In the genomic region with DNA sequence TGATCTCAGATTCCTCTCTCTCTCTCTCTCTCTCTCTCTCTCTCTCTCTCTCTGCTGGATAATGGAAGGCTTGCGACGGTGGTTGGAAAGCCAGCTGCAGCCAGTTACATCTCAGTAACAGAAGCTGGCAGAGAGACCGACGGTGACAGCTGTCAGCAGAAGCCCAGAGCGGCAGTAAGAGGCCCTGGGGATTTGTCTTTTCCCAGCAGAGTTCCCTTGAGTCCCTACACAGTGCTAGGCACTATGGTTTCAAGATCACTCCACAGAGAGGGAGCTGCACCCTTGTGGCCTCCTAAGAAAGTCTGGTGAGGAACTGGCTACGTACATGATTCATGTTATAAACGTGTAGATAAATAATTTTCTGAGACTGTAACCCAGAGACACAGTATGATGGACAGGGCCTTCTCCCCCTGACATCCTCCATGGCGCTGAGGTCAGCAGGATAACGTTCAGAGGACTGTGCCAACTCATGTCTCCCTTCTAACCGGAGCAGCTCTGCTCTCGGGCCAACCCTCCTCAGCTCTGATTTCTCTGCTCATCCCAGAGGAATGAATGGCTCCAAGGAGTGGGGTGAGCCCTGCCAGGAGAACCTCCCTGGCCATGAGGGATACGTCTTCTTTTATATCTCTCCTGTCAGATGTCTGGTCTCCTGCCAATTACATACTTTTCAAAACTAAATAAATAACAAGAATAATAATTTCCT, we compare ENCODE assay signal across 10 mouse cellular contexts.
DNase-seq lines count a peak whose midpoint lies in the region; ATAC-seq and TF ChIP-seq lines count a peak whose summit lies in the region.
"Had no signal": no experiment of that assay in that cellular context is flagged by ENCODE, and none has a peak within 500 bp of the region (broad histone marks: within the 10 kb centered on the region; RNA-seq: fewer than 3 reads in every experiment).

No protein-coding gene starts in this region.

- no peaks in the 10 kb centered on the region for H3K36me3 ChIP-seq in intestine, embryonic 14.5 days (ENCODE audit: control insufficient read depth, insufficient read depth, low read length)
- no peaks in the 10 kb centered on the region for H3K36me3 ChIP-seq in intestine, postnatal 0 days (ENCODE audit: control insufficient read depth, insufficient read depth)
- no peaks in the 10 kb centered on the region for H3K36me3 ChIP-seq in embryonic facial prominence, embryonic 14.5 days (ENCODE audit: control insufficient read depth, insufficient read depth, low read length)
- H3K36me3 ChIP-seq in heart, embryonic 15.5 days: no peaks in the 10 kb centered on the region

- TF ChIP-seq CTCF in intestine, postnatal 0 days (IDR thresholded peaks at IDR 0.05; ENCODE audit: low read depth): no peak

- ATAC-seq in intestine, embryonic 14.5 days (replicated peaks; ENCODE audit: low FRiP score, low TSS enrichment, low read depth): peak; percentile 82
- no peak for ATAC-seq in intestine, postnatal 0 days
- ATAC-seq in embryonic facial prominence, embryonic 14.5 days (ENCODE audit: low read depth): peak; percentile 50
- ATAC-seq in heart, embryonic 15.5 days (replicated peaks; ENCODE audit: insufficient number of reproducible peaks, insufficient read depth, low FRiP score, low read depth): peak; percentile 75

- H3K27me3 ChIP-seq in intestine, embryonic 14.5 days (replicated peaks; ENCODE audit: control insufficient read depth, insufficient read depth, low read length): no peaks in the 10 kb centered on the region
- H3K27me3 ChIP-seq in intestine, postnatal 0 days (replicated peaks; ENCODE audit: control insufficient read depth, insufficient read depth, low read length): no peaks in the 10 kb centered on the region
- H3K27me3 ChIP-seq in embryonic facial prominence, embryonic 14.5 days (replicated peaks; ENCODE audit: control insufficient read depth, insufficient read depth, low read length): no peaks in the 10 kb centered on the region
- peaks cover 15% of the 10 kb centered on the region for H3K27me3 ChIP-seq in heart, embryonic 15.5 days

- peak overlapping the region; percentile 14; the same call in 1 of the 2 replicates for H3K27ac ChIP-seq in intestine, embryonic 14.5 days (ENCODE audit: low read depth)
- H3K27ac ChIP-seq in intestine, postnatal 0 days (ENCODE audit: low read depth, low read length): no peak overlapping the region
- no peak overlapping the region for H3K27ac ChIP-seq in embryonic facial prominence, embryonic 14.5 days (replicated peaks; ENCODE audit: low read depth, low read length)
- peak overlapping the region; percentile 16; the same call in 1 of the 2 replicates for H3K27ac ChIP-seq in heart, embryonic 15.5 days

- peaks cover 21% of the 10 kb centered on the region for H3K4me1 ChIP-seq in intestine, embryonic 14.5 days (replicated peaks; ENCODE audit: control insufficient read depth, insufficient read depth, low read length)
- H3K4me1 ChIP-seq in intestine, postnatal 0 days (replicated peaks; ENCODE audit: control insufficient read depth, insufficient read depth, low read length): no peaks in the 10 kb centered on the region
- H3K4me1 ChIP-seq in embryonic facial prominence, embryonic 14.5 days (ENCODE audit: control insufficient read depth, insufficient read depth, low read length): peaks cover 18% of the 10 kb centered on the region
- peaks cover 9% of the 10 kb centered on the region; the same call in 1 of the 2 replicates for H3K4me1 ChIP-seq in heart, embryonic 15.5 days (replicated peaks)

- WGBS in intestine, embryonic 14.5 days: 39% methylated on average over 12 of the region's 12 CpGs
- 48% methylated on average over 12 of the region's 12 CpGs for WGBS in intestine, postnatal 0 days
- 32% methylated on average over 12 of the region's 12 CpGs for WGBS in embryonic facial prominence, embryonic 14.5 days
- 23% methylated on average over 12 of the region's 12 CpGs for WGBS in heart, embryonic 15.5 days

- H3K9ac ChIP-seq in intestine, embryonic 14.5 days (ENCODE audit: low read length): no peak overlapping the region
- no peak overlapping the region for H3K9ac ChIP-seq in intestine, postnatal 0 days (ENCODE audit: low read depth, low read length)
- H3K9ac ChIP-seq in embryonic facial prominence, embryonic 14.5 days (ENCODE audit: low read depth, low read length): no peak overlapping the region
- H3K9ac ChIP-seq in heart, embryonic 15.5 days: no peak overlapping the region

- H3K4me3 ChIP-seq in intestine, embryonic 14.5 days (ENCODE audit: low read depth, low read length): no peak overlapping the region
- no peak overlapping the region for H3K4me3 ChIP-seq in intestine, postnatal 0 days (ENCODE audit: low read depth, low read length)
- H3K4me3 ChIP-seq in embryonic facial prominence, embryonic 14.5 days (ENCODE audit: low read depth, low read length): no peak overlapping the region
- no peak overlapping the region for H3K4me3 ChIP-seq in heart, embryonic 15.5 days

- H3K9me3 ChIP-seq in intestine, embryonic 14.5 days (ENCODE audit: control insufficient read depth, low read length): no peaks in the 10 kb centered on the region
- H3K9me3 ChIP-seq in intestine, postnatal 0 days (ENCODE audit: control insufficient read depth): no peaks in the 10 kb centered on the region
- H3K9me3 ChIP-seq in embryonic facial prominence, embryonic 14.5 days (ENCODE audit: control insufficient read depth, low read length): no peaks in the 10 kb centered on the region
- H3K9me3 ChIP-seq in heart, embryonic 15.5 days (replicated peaks): no peaks in the 10 kb centered on the region

- peak; percentile 61 for DNase-seq in intestine, embryonic 14.5 days (ENCODE audit: low spot score)
- peak; percentile 87 for DNase-seq in embryonic facial prominence, embryonic 14.5 days (ENCODE audit: low spot score)
- DNase-seq in lung, postnatal 4 days: peak; percentile 45 to 80
- DNase-seq in T-cell, adult 2 months (ENCODE audit: low spot score): no peak
- no peak for DNase-seq in right cerebral cortex, adult 2 months (ENCODE audit: low spot score in 2 of 2)
- no peak for DNase-seq in right cerebral cortex, postnatal 14 days
- DNase-seq: layer of hippocampus, adult 9-11 months; thymus, postnatal 36 days had no signal

- H3K4me2 ChIP-seq in intestine, embryonic 14.5 days (ENCODE audit: low read length): no peak overlapping the region
- no peak overlapping the region for H3K4me2 ChIP-seq in intestine, postnatal 0 days (replicated peaks; ENCODE audit: low read depth)
- no peak overlapping the region for H3K4me2 ChIP-seq in embryonic facial prominence, embryonic 14.5 days (ENCODE audit: low read depth, low read length)
- H3K4me2 ChIP-seq in heart, embryonic 15.5 days: no peak overlapping the region

Comparison
In these comparisons a context has a peak if more than half of its experiments do, and no peak if none do; other contexts are left out.
1. H3K27ac ChIP-seq: peak in intestine, embryonic 14.5 days (single experiment) and heart, embryonic 15.5 days (single experiment); none in intestine, postnatal 0 days (single experiment) and embryonic facial prominence, embryonic 14.5 days (single experiment).
2. DNase-seq: peak in intestine, embryonic 14.5 days (single experiment), embryonic facial prominence, embryonic 14.5 days (single experiment) and lung, postnatal 4 days (2 of 2); none in T-cell, adult 2 months (single experiment), right cerebral cortex, adult 2 months (0 of 2) and right cerebral cortex, postnatal 14 days (single experiment).